Mouse (Mus musculus): Measurements from ENCODE around the gene Tmco5.

The Tmco5 gene

DNA sequence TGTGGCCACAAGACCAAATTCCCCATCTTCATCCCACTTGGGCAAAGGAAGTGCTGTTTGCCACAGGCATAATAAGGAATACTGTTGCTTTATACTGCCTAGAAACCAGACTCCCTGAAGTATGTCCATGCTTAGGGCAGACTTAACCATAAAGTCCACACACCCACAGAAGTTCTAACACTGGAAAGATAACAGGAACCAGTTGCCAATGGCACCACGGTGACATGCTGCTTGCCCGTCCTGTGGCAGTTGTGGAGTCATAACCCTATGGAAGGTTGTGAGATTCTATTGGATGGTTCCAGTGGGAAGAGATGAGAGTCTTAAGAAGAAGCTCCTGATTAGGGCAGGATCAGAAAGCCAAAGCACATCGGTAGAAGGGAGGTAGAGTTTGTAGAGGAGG lies at the start of gene Tmco5:
Gene Tmco5, plus strand, starts transcription at position 301 of the 400 bp plus-strand sequence.
- no peak for DNase-seq (ENCODE audit: low spot score)

DNA sequence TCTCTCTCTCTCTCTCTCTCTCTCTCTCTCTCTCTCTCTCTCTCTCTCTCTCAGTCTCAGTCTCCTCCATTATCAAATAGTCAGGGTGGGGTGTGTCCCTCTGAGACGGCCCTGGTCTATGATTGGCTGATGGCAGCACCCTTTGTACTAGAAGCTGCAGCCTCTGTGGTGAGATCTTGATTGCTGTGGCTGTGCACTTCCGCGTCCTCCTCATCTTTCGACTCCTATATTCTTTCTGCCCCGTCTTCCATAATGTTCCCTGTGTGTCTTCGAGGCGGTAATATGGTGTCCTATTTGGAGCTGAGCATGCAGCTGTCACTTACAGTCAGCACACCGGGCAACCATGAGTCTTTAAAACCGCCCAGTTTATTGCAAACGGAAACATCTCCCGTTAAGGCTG lies 46.6 kb upstream of the Tmco5 start:
- no peak for DNase-seq (ENCODE audit: low spot score)

DNA sequence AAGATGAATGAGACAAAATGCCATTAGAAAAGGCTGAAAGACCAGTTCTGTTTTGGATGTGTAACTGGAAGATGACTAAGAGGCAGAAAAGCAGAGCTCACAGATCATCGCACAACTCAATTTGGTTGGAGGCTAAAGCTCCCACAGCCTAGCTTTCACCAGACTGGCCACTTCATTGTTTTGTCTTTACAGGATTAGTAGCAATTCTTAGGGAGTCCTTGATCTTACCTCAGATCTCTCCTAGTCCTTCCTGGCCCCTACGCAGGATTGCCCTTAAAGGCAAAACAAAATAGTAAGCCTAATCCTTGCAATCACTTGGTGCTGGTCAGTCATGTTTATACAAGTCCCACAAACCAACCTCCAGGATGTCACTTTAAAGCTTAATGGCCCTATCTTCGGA lies 40.7 kb upstream of the Tmco5 start:
- DNase-seq (ENCODE audit: low spot score) = no peak

DNA sequence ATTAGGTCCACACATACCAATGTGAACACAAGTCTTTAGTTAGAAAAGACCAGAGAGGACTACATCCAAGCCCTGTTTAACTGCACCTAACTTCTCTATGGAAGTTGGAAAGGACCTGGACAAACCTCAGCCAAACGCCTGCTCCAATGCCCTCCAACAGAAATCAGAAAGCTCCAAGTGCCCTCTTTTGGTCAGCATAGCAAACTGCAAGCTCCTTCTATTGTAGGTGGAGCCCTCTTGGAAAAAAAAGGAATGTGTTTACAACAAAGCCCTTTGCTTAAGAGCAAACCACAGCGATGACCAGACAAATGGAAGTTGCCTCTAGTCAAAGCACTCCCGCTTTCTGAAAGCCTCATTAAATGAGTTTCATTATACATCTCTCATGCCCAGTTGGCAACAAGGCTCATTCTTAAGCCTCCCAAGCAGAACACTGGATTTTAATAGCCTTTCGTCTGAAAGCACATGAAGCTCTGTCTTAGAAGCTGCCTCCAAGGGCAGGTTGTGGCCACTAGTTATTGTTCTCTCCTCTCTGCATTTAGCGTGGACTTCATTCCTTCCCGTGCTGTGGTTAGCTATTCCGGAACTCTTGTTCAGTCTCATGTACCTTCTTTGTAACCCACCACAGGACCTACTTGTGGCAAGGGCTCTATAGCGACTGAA lies 39.8 kb upstream of the Tmco5 start:
- peak; percentile 81 for DNase-seq (ENCODE audit: low spot score)

DNA sequence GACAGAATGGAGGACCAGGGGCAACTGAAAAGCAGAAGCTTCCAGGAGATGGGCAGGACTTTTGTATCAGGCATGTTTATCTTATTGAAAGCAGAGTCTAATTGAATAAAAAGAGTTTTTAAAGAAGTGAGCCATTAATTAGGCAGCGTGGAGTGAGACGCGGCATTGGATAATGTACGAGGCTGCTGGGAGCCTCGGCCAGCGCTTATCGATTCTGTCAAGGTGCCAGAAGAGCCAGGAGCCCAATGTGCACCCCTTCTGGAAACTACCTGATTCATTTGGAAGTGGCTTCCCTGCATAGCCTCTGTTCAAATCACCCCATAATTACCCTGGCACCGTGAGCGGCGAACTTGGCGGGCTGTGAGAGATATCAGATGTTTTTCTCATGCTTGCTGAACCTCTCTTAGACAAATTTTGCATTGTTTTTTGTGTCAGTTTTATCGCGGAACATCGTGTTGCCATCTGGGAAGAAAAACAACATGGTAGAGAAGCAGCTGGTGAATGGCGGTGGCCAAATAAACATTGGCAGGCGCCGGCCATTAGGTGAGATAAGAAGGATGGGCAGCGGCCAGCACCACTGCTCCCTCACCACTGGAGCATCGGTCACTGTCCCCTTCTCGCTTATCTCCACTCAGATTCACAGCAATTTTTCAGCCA lies 28.4 kb upstream of the Tmco5 start:
- no peak for DNase-seq (ENCODE audit: low spot score)

DNA sequence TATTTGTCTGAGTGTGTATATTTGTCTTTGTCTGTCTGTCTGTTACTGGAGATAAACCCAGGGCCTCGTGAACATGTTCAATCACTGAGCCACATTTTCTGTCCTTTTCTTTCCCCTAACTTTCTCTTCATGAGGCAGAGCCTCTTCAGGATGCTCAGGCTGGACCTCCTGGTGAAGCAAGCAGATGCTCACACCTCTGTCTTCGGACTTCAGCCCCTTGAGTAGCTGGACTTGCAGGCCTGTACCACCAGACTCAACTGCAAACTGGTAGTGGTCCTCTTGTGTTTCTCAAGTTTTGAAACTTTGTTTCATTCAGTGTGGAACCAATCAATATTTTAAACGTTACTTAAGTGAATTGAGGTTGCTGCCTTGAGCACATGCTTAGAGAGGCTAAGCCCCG lies 27.1 kb upstream of the Tmco5 start:
- no peak for DNase-seq (ENCODE audit: low spot score)

DNA sequence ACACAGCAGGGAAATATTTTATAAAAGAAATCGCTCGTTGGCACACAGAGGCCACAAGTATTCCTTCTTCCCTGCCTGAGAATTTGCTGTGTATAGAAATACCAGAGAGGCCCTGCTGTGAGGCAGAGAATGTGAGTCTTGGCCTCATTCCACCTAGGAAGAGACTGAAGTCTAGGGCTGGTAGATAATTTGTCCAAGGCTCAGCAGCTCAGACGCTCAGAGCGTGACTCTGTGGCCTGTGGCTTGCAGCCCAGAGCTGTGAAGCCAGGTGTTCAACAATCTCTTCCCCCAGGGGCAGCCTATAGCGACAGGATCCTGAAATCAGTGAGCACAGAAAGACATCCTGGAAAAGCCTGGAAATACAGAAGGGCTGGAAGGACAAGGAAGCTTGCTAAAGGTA lies 26.2 kb upstream of the Tmco5 start:
- DNase-seq (ENCODE audit: low spot score) = peak; percentile 17

DNA sequence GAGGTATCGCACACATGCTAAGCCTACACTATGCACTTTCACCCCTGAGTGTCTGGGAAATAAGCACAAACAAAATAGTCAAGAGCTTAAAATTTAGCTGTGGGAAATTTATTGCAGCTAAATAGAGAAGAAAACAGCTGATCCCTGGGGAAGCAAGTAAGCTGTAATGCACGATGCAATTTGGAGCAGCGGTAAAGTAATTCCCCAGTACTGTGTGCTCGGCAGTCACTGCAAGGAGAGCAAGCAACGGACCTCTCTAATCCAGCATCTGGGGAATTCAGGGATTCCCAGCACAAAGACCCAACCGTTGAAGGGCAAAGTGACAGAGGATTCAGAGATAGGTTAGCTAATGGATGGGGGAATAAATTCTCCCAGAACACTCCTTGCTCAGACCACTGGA lies 19.8 kb upstream of the Tmco5 start:
- DNase-seq (ENCODE audit: low spot score) = no peak

DNA sequence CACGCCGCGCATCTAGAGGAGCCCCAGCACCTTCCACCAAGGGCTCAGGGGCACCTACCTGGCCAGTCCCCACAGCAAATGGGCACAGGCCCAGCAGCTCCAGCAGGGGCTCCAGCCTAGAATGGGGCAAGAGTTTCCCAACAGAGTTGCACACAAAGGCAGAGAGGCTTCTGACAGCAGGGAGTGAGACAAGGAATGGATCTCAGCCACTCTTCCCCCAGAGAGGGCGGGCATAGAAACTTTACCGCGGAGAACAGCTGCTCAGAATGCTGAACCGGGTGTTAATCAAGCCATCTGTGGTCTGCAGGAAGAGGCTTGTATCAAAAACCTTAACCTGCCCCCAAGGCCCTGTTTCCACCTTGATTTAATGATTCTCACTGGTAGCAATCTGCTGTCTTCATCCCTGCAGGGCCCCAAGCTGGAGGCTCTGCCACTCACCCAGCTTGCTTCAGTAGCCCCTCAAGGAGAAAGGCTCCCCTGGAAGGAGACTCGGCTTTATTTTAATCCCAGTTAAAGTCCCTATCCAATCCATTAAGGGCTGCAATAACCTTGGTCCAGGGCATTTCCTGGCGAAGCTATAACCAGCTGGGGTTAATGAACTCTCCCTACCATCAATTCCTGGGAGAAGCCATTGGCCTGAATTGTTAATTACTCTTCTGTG lies 1.4 kb upstream of the Tmco5 start:
- DNase-seq (ENCODE audit: low spot score) = peak; percentile 16

DNA sequence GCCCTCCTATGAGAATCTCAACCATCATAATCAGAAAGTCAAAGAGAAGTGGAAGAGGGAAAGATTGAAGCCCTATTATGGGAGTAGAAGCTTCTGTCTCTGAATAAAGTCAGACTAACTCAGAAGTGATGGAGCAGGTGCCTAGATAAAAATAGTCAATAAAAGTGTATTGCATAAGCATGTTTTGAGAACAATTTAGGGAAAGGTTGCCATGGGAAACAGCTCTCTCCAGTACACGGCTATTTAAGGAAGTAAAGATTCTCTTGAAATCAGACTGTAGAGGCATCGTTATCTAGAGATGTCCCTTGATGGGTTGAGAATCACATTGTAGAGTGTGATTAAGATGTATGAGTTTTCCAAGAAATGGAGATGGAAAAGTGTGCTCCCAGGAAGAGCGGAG lies 1.2 kb downstream of the Tmco5 start:
- DNase-seq (ENCODE audit: low spot score) = no peak

DNA sequence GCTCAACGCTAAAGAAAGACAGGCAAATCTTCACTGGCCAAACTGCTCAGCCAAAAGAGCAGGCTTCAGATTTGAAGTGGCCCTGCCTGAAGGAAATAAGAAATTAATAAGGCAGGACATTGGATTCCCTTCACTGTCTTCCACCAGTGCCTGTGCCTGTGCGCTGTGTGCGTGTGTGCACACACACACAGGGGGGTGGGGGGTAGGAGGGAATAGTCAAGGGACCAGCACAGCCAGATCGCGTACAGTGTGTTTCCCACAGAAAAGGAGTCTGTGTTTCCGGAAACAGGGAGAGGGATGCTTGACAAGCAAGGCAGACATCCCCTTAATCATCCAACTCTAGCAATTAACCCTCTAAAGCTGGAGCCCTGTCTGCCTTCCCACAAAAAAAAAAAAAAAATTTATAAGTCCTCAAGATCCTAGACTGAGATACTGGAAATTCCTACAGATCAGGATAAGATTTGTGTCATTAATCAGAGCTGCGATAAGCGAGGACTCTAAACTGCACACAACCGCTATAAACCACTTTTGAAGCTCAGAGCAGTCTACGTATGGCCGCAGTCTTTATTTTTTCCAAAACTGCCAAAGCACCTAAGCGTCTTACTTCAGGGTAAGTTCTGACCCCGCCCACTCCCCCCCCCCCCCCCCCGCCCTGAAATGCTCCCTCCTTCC lies 15.0 kb downstream of the Tmco5 start:
- no peak for DNase-seq (ENCODE audit: low spot score)

DNA sequence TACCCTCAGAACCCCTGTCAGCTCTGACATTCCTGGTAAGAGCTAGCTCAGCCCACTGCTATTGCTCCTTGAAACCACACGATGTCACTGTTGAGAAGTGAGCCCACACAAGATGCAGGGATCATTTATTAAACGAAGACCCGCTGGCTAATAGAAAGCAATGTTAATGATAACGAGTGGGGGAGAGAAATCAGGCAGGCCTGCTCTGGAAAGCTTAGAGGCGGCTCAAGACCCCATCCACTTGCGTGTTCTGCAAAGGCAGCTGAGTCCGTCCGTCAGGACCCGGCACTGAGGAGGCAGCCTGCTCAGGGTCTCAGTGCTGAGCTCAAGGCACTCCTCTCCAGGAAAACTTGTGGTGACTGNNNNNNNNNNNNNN lies 15.5 kb downstream of the Tmco5 start:
- DNase-seq (ENCODE audit: low spot score) = peak; percentile 87

DNA sequence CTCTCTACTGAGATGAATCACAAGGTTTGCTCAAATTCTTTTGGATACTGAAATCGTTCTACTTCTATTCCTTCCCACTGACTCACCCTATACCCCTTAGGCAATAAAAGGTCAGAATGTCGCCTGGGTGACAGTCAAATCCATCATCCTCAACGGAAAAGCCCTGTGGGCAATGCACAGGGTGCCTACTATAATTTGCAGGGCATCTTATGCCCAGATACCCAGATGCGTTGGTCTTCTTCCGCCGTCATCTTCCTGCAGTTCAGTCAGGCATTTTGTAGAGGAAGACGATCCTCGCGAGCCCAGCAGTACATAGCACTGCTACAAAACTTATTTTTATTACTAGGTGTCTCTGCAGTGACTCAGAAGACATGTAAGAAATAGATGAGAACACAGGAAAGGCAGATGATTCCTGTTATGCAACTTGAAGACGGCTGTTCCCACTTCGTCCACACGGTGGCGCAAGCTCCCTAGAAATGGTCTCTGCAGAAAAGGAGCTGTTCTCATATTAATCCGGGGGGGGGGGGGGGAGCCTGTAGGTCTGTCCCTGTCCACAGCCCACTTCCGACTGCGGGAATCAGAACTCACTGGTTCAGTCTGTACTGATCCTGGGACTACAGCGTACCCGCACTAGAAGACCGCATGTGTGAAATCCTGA lies 21.3 kb downstream of the Tmco5 start:
- peak; percentile 90 for DNase-seq (ENCODE audit: low spot score)

DNA sequence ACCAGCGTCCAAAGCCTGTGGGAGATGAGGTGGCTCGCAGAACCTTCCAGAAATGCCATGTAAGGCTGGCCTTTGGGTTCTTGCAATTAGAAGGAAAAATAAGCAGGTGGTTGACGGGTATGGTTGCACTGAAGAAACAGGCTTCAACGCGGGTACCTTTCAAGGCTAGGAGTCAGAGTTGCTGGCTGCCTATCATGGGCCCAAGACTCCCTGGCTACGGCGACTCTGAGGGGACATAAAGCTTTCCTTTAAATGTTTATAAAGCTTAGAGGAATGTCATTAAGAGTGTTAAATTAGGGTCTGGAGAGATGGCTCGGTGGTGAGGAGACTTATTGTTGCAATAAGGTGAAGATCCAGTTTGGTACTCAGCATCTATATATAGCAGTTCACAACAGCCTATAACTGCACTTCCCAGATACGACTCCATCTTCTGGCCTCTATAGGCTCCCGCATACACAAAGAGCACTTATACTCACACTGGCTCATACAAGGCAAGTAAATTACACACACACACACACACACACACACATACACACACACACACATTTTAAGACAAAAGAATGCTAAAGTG lies 21.9 kb downstream of the Tmco5 start:
- DNase-seq (ENCODE audit: low spot score) = peak; percentile 37

DNA sequence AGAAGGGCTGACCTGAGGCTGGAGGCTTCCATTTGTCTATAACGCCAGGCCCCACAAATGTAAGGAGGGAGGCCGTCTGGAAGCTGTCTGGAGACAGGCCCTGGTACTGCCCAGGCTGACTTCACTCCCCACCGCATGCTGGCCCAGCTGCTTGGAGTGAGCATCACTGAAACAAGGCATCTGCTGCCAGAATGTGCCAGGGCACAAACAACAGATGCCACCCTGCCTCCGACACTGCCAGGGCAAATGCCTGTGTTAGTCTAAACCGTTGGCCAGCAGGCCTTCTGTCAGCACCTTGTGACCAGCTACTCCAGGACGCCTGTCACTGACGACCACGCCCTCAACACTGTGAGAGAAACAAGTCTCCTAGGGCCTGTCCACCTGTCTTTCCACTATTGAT lies 29.8 kb downstream of the Tmco5 start:
- no peak for DNase-seq (ENCODE audit: low spot score)

DNA sequence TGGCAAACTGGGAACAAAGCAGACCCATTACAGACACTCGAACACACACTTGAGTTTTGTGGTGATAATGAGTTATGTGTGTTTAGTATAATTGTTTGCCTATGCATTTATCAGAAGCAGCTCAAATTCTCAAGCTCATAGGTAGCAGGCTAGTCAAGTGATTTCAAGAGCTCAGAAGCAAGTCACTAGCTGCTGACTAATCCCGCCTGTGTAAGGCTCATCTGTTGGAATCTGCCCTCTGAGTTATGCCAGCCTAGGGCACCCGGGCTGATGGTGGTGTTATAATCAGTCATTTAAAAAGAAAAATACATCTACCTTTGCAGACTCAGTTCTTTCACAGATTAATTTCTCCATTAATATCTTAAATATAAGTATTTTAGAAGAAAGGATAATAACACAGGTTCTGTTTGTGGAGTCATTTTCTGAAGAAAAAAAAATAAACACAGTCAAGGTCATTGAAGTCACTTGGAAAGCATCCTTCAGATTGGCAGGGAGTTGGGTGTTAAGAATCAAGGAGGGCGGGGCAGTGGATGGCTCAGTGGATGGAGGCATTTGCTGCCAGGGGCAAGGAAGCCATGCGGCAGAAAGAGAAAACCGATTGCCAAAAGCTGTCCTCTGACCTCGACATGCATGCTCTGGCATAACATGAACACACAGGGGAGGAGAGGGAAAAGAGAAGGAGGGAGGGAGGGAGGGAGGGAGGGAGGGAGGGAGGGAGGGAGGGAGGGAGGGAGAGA lies 34.0 kb downstream of the Tmco5 start:
- DNase-seq (ENCODE audit: low spot score) = no peak

DNA sequence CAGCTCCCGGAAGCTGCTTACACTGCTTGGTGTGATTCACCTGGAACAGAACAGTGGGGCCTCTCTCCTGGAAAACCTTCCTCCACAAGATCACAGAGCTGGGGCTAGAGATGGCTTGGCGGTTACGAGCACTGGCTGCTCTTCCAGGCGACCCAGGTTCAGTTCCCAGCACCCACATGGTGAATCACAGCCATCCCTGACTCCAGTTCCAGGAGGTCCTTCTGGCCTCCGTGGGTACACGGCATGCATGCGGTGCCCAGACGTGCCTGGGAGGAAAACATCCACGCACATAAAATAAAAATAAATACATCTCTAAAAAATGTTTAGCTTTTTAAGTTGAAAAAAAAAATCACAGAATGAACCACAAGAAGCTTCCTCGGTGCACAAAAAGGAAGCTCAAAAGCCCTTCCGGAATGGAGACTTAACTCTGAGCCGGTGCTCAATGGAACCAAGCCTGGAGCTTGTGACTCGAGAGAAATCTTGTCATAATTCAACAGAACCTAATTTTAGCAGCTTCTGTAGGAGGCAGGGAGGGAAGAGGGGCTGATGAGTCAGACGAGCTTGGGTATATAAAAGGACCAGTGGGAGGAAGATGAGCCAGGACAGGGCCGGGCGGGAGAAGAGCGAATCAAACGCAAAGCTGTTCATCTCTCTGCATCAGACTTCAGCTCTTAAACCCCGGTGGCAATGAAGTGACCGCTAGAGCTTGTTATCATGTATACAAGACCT lies 35.4 kb downstream of the Tmco5 start:
- DNase-seq (ENCODE audit: low spot score) = no peak

DNA sequence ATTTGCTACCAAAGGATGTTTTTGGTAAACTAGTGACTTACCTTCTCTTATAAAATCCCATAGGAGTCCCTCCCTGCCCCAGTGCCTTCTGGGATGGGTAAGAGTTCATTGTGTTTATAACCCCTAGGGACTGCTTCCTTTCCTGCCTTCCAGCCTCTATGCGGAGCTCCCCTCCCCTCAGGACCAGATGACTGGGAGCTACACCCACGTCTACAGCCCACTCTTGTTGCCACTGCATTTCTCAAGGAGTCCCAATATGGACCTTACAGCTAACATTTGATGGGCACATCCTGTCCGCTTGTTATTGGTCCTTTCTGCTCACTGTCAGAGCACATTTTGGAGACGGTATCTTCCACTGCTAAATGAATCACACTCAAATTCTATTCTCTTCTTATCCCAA lies 36.1 kb downstream of the Tmco5 start:
- no peak for DNase-seq (ENCODE audit: low spot score)

DNA sequence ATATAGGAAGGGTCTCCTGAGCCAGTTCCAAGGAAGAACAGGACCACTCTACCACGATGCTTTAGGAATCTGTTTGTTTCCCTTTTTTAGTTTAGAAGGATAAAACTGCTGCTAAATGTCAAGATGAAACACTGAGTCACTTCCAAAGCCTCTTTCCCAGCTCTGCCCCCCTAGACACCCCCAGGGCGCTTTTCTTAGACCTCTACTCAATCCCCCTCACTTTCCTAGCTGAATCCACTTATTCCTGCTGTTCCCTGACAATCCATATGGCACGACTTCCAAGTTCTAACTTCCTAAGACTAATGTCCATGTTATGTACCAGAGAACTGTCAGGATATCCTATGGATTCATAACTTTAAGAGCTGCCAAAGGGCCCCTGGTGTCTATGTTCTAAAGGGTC lies 40.1 kb downstream of the Tmco5 start:
- no peak for DNase-seq (ENCODE audit: low spot score)

DNA sequence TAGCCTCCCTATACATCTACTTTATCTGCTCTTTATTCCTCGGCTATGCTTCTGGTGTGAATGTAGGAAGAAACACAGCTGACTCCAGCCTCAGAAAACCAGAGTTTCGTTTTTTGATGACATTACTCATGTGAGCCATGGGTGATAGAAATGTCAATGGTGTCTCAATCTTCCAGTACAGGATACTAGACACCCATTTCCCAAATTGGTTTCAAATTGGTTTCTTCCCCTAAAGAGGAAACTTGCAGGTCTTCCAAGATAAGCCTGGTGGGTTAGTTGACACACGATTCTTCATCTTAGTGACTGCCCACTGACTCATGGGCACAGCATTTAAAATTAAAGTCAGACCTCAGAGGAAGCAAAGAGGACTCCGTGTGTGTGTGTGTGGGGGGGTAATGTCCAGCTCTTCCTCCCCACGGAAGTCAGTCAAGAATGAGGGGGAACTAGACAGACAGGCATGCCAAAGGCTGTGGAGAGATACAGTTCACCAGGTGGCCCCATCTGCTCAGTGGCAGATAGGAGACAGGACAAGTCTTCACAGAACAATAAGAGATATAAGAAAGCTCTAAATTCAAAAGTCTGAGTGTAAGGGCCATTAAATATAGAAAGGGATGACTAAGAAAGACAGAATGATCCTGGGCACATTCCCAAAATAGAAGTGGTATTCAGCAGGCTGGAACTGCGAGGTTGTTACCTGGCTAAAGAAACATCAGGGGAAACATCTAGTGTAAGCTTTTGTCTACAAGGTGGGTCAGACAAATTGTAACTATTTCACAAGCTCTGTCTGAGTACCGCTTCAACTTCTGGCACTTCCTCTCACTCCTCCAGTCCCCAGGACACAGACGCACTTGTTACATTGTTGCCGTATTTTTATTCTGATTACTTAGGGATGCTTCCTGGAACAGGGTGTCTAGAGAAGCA lies 44.3 kb downstream of the Tmco5 start:
- DNase-seq (ENCODE audit: low spot score) = no peak
